Mouse (Mus musculus) cerebellum, postnatal 14 days (tissue): ENCODE measurements around the gene I0C0044D17Rik.

Source experiments
- DNase-seq, 2 experiments: peaks; one replicate each; pipeline ENCODE4 v3.0.0; 2021; ENCODE audit warnings: mixed read lengths in 2 of 2

I0C0044D17Rik gene

GRCm38 (mm10) chr4:98776721-98777427 lies 46.8 kb downstream of the I0C0044D17Rik start:
- no peak for DNase-seq

DNA sequence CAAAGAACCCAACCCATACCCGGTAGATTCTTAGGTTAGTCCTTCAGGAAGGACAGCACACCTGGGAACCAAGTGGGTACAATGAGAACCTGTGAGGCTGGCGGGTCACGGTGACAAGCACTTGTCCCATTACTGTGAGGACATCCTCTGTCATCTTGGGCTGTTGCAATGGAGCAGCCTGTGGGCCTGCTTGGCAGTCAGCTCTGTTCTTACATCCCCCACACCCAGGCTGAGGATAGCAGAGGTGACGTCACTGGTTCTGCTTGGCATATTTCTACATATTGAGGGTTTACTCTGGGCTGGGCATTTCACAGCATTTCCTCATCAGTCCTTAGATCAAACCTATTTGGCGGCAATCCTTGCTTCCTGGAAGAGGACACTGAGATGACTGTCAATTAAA lies 49.9 kb downstream of the I0C0044D17Rik start:
- DNase-seq: no peak
